Mouse (Mus musculus): ENCODE results near the gene E130116L18Rik.
"Not testable (repeated sequence)": the region's sequence is repeated elsewhere in the genome, so short reads cannot be mapped to it uniquely, and the experiment has no call there.

The E130116L18Rik gene

GRCm38 (mm10) chr5:25190521-25190920, 32.4 kb downstream of the E130116L18Rik start:
- H3K27me3 ChIP-seq (ENCODE audit: insufficient read depth, low read length): no peaks in the 10 kb centered on the region
- H3K9me3 ChIP-seq (ENCODE audit: low read length): no peaks in the 10 kb centered on the region
- no peaks in the 10 kb centered on the region for H3K36me3 ChIP-seq (ENCODE audit: insufficient read depth, low read length)
- TF ChIP-seq CTCF (conservative IDR thresholded peaks at IDR 0.05; ENCODE audit: low read length): no peak
- no peak for TF ChIP-seq POU5F1 (IDR thresholded peaks at IDR 0.05; ENCODE audit: borderline replicate concordance, low read length)
- TF ChIP-seq NANOG (IDR thresholded peaks at IDR 0.05; ENCODE audit: borderline replicate concordance, low read length): no peak
- no peak overlapping the region for H3K4me3 ChIP-seq (replicated peaks; ENCODE audit: low read length)
- no peaks in the 10 kb centered on the region for H3K4me1 ChIP-seq (replicated peaks; ENCODE audit: low read depth, low read length)

- Histone ChIP-seq H3K4me1 (replicated peaks; ENCODE audit: low read depth, low read length) (peaks cover 6% of the 10 kb centered on the region), H3K27me3 (ENCODE audit: insufficient read depth, low read length) (no peaks in the 10 kb centered on the region), H3K4me3 (replicated peaks; ENCODE audit: low read length) (no peak overlapping the region), H3K9me3 (ENCODE audit: low read length) (no peaks in the 10 kb centered on the region), H3K36me3 (ENCODE audit: insufficient read depth, low read length) (no peaks in the 10 kb centered on the region)
- no peak for TF ChIP-seq POU5F1 (IDR thresholded peaks at IDR 0.05; ENCODE audit: borderline replicate concordance, low read length)
- no peak for TF ChIP-seq NANOG (IDR thresholded peaks at IDR 0.05; ENCODE audit: borderline replicate concordance, low read length)
- peak; percentile 31 for TF ChIP-seq CTCF (conservative IDR thresholded peaks at IDR 0.05; ENCODE audit: low read length)
These were observed 34.2 kb downstream of the E130116L18Rik start for GRCm38 (mm10) chr5:25188802-25189201.

GRCm38 (mm10) chr5:25187727-25188126, 35.2 kb downstream of the E130116L18Rik start:
- no peaks in the 10 kb centered on the region for H3K36me3 ChIP-seq (ENCODE audit: insufficient read depth, low read length)
- no peak overlapping the region for H3K4me3 ChIP-seq (replicated peaks; ENCODE audit: low read length)
- no peak for TF ChIP-seq POU5F1 (IDR thresholded peaks at IDR 0.05; ENCODE audit: borderline replicate concordance, low read length)
- TF ChIP-seq NANOG (IDR thresholded peaks at IDR 0.05; ENCODE audit: borderline replicate concordance, low read length): no peak
- TF ChIP-seq CTCF (conservative IDR thresholded peaks at IDR 0.05; ENCODE audit: low read length): no peak
- peaks cover 6% of the 10 kb centered on the region for H3K4me1 ChIP-seq (replicated peaks; ENCODE audit: low read depth, low read length)
- H3K9me3 ChIP-seq (ENCODE audit: low read length): no peaks in the 10 kb centered on the region
- no peaks in the 10 kb centered on the region for H3K27me3 ChIP-seq (ENCODE audit: insufficient read depth, low read length)

GRCm38 (mm10) chr5:25184594-25184993, 38.4 kb downstream of the E130116L18Rik start:
- no peak for TF ChIP-seq CTCF (conservative IDR thresholded peaks at IDR 0.05; ENCODE audit: low read length)
- no peak for TF ChIP-seq NANOG (IDR thresholded peaks at IDR 0.05; ENCODE audit: borderline replicate concordance, low read length)
- TF ChIP-seq POU5F1 (IDR thresholded peaks at IDR 0.05; ENCODE audit: borderline replicate concordance, low read length): no peak
- Histone ChIP-seq H3K4me1 (replicated peaks; ENCODE audit: low read depth, low read length) (peaks cover 6% of the 10 kb centered on the region), H3K27me3 (ENCODE audit: insufficient read depth, low read length) (no peaks in the 10 kb centered on the region), H3K4me3 (replicated peaks; ENCODE audit: low read length) (no peak overlapping the region), H3K36me3 (ENCODE audit: insufficient read depth, low read length) (no peaks in the 10 kb centered on the region), H3K9me3 (ENCODE audit: low read length) (no peaks in the 10 kb centered on the region)

- Histone ChIP-seq H3K36me3 (ENCODE audit: insufficient read depth, low read length) (no peaks in the 10 kb centered on the region), H3K9me3 (ENCODE audit: low read length) (no peaks in the 10 kb centered on the region), H3K4me1 (replicated peaks; ENCODE audit: low read depth, low read length) (peaks cover 6% of the 10 kb centered on the region), H3K4me3 (replicated peaks; ENCODE audit: low read length) (no peak overlapping the region), H3K27me3 (ENCODE audit: insufficient read depth, low read length) (no peaks in the 10 kb centered on the region)
- no peak for TF ChIP-seq NANOG (IDR thresholded peaks at IDR 0.05; ENCODE audit: borderline replicate concordance, low read length)
- no peak for TF ChIP-seq POU5F1 (IDR thresholded peaks at IDR 0.05; ENCODE audit: borderline replicate concordance, low read length)
- no peak for TF ChIP-seq CTCF (conservative IDR thresholded peaks at IDR 0.05; ENCODE audit: low read length)
These were observed 39.4 kb downstream of the E130116L18Rik start for GRCm38 (mm10) chr5:25183595-25183994.

- Histone ChIP-seq H3K9me3 (ENCODE audit: low read length) (no peaks in the 10 kb centered on the region), H3K4me3 (replicated peaks; ENCODE audit: low read length) (no peak within 1 kb of the TSS)
- no peak for TF ChIP-seq NANOG (IDR thresholded peaks at IDR 0.05; ENCODE audit: borderline replicate concordance, low read length)
- TF ChIP-seq CTCF (conservative IDR thresholded peaks at IDR 0.05; ENCODE audit: low read length): no peak
- no peak for TF ChIP-seq POU5F1 (IDR thresholded peaks at IDR 0.05; ENCODE audit: borderline replicate concordance, low read length)
These were observed 41.9 kb downstream of the E130116L18Rik start, which contains the start of gene Galntl5 for GRCm38 (mm10) chr5:25181004-25181531. Gene Galntl5, plus strand, starts transcription at chr5:25181460.

GRCm38 (mm10) chr5:25179936-25180488, 42.9 kb downstream of the E130116L18Rik start:
- Histone ChIP-seq H3K4me1 (replicated peaks; ENCODE audit: low read depth, low read length) (peaks cover 6% of the 10 kb centered on the region), H3K4me3 (replicated peaks; ENCODE audit: low read length) (no peak overlapping the region), H3K27me3 (ENCODE audit: insufficient read depth, low read length) (peaks cover 4% of the 10 kb centered on the region; the same call in 1 of the 2 replicates), H3K9me3 (ENCODE audit: low read length) (no peaks in the 10 kb centered on the region), H3K36me3 (ENCODE audit: insufficient read depth, low read length) (no peaks in the 10 kb centered on the region)
- TF ChIP-seq CTCF (conservative IDR thresholded peaks at IDR 0.05; ENCODE audit: low read length): no peak
- no peak for TF ChIP-seq POU5F1 (IDR thresholded peaks at IDR 0.05; ENCODE audit: borderline replicate concordance, low read length)
- TF ChIP-seq NANOG (IDR thresholded peaks at IDR 0.05; ENCODE audit: borderline replicate concordance, low read length): no peak

More at GRCm38 (mm10) chr5:25181004-25181531, 41.9 kb downstream of the E130116L18Rik start, which contains the start of gene Galntl5:
- H3K27me3 ChIP-seq (ENCODE audit: insufficient read depth, low read length): no peaks in the 10 kb centered on the region
- H3K4me1 ChIP-seq (replicated peaks; ENCODE audit: low read depth, low read length): peaks cover 6% of the 10 kb centered on the region
- no peaks in the 10 kb centered on the region for H3K36me3 ChIP-seq (ENCODE audit: insufficient read depth, low read length)

- Histone ChIP-seq H3K36me3 (ENCODE audit: insufficient read depth, low read length) (no peaks in the 10 kb centered on the region), H3K27me3 (ENCODE audit: insufficient read depth, low read length) (peaks cover 4% of the 10 kb centered on the region; the same call in 1 of the 2 replicates), H3K4me1 (replicated peaks; ENCODE audit: low read depth, low read length) (peaks cover under 1% of the 10 kb centered on the region), H3K9me3 (ENCODE audit: low read length) (no peaks in the 10 kb centered on the region), H3K4me3 (replicated peaks; ENCODE audit: low read length) (no peak overlapping the region)
- TF ChIP-seq CTCF (conservative IDR thresholded peaks at IDR 0.05; ENCODE audit: low read length) (peak; percentile 13; the same call in 1 of the 2 replicates), NANOG (IDR thresholded peaks at IDR 0.05; ENCODE audit: borderline replicate concordance, low read length) (no peak)
These were observed 43.7 kb downstream of the E130116L18Rik start for GRCm38 (mm10) chr5:25179284-25179683.

- not testable (repeated sequence) for H3K27me3 ChIP-seq (ENCODE audit: insufficient read depth, low read length); H3K4me3 ChIP-seq (replicated peaks; ENCODE audit: low read length); H3K9me3 ChIP-seq (ENCODE audit: low read length); H3K4me1 ChIP-seq (replicated peaks; ENCODE audit: low read depth, low read length); H3K36me3 ChIP-seq (ENCODE audit: insufficient read depth, low read length)
These were observed 44.4 kb downstream of the E130116L18Rik start for GRCm38 (mm10) chr5:25178543-25178942.

GRCm38 (mm10) chr5:25177937-25178336, 45.0 kb downstream of the E130116L18Rik start:
- not testable (repeated sequence) for H3K4me1 ChIP-seq (replicated peaks; ENCODE audit: low read depth, low read length); H3K27me3 ChIP-seq (ENCODE audit: insufficient read depth, low read length); H3K9me3 ChIP-seq (ENCODE audit: low read length); H3K4me3 ChIP-seq (replicated peaks; ENCODE audit: low read length); H3K36me3 ChIP-seq (ENCODE audit: insufficient read depth, low read length)
